Mouse (Mus musculus): ENCODE results near the gene Pdss2.

Pdss2 gene

GRCm38 (mm10) chr10:43376749-43377148, 155.5 kb downstream of the Pdss2 start:
- no peak for DNase-seq (ENCODE audit: low read depth)

GRCm38 (mm10) chr10:43378279-43378678, 157.0 kb downstream of the Pdss2 start:
- peak; percentile 79 for DNase-seq (ENCODE audit: low read depth)

GRCm38 (mm10) chr10:43378732-43379644, 157.7 kb downstream of the Pdss2 start:
- DNase-seq (ENCODE audit: low read depth), result peak; percentile 25

GRCm38 (mm10) chr10:43382660-43383059, 161.4 kb downstream of the Pdss2 start:
- no peak for DNase-seq (ENCODE audit: low read depth)

- DNase-seq (ENCODE audit: low read depth), result no peak
These were observed 163.3 kb downstream of the Pdss2 start for GRCm38 (mm10) chr10:43384623-43385022.

- DNase-seq (ENCODE audit: low read depth), result no peak
These were observed 171.6 kb downstream of the Pdss2 start for GRCm38 (mm10) chr10:43392921-43393320.

GRCm38 (mm10) chr10:43393818-43394217, 172.5 kb downstream of the Pdss2 start:
- peak; percentile 20 for DNase-seq (ENCODE audit: low read depth)

GRCm38 (mm10) chr10:43395824-43396223, 174.5 kb downstream of the Pdss2 start:
- DNase-seq (ENCODE audit: low read depth), result no peak

GRCm38 (mm10) chr10:43399596-43400316, 178.5 kb downstream of the Pdss2 start:
- DNase-seq (ENCODE audit: low read depth), result no peak

- DNase-seq (ENCODE audit: low read depth), result peak; percentile 71
These were observed 184.8 kb downstream of the Pdss2 start for GRCm38 (mm10) chr10:43406107-43406506.

- DNase-seq (ENCODE audit: low read depth), result no peak
These were observed 185.6 kb downstream of the Pdss2 start for GRCm38 (mm10) chr10:43406885-43407284.

- DNase-seq (ENCODE audit: low read depth), result peak; percentile 78
These were observed 188.4 kb downstream of the Pdss2 start for GRCm38 (mm10) chr10:43409506-43410230.

- DNase-seq (ENCODE audit: low read depth), result peak; percentile 34
These were observed 189.9 kb downstream of the Pdss2 start for GRCm38 (mm10) chr10:43411164-43411563.

- peak; percentile 18 for DNase-seq (ENCODE audit: low read depth)
These were observed 196.1 kb downstream of the Pdss2 start for GRCm38 (mm10) chr10:43417346-43417745.

GRCm38 (mm10) chr10:43420660-43421413, 199.6 kb downstream of the Pdss2 start:
- no peak for DNase-seq (ENCODE audit: low read depth)

GRCm38 (mm10) chr10:43422061-43422770, 200.9 kb downstream of the Pdss2 start:
- no peak for DNase-seq (ENCODE audit: low read depth)

GRCm38 (mm10) chr10:43424545-43424944, 203.3 kb downstream of the Pdss2 start:
- DNase-seq (ENCODE audit: low read depth), result peak; percentile 75

- no peak for DNase-seq (ENCODE audit: low read depth)
These were observed 209.3 kb downstream of the Pdss2 start for GRCm38 (mm10) chr10:43430606-43431005.

- DNase-seq (ENCODE audit: low read depth), result no peak
These were observed 213.0 kb downstream of the Pdss2 start for GRCm38 (mm10) chr10:43434326-43434725.

- no peak for DNase-seq (ENCODE audit: low read depth)
These were observed 214.5 kb downstream of the Pdss2 start for GRCm38 (mm10) chr10:43435757-43436156.

- no peak for DNase-seq (ENCODE audit: low read depth)
These were observed 218.2 kb downstream of the Pdss2 start for GRCm38 (mm10) chr10:43439492-43439941.

Measured in 416B (cell line).